Mouse (Mus musculus) ES-Bruce4 (cell line): ENCODE measurements around the gene Ptgfrn.

ENCODE experiments used
- CTCF ChIP-seq: IDR thresholded peaks from one replicate; pipeline ENCODE4 v1.8.1; 2011; ENCODE audit warnings: low read depth, low read length
- POLR2A ChIP-seq: IDR thresholded peaks from one replicate; pipeline ENCODE4 v1.8.1; 2011; ENCODE audit warnings: low read length; ENCODE audit not compliant: insufficient read depth

- no peak for TF ChIP-seq CTCF
- no peak for TF ChIP-seq POLR2A
Measured at GRCm38 (mm10) chr3:101145292-101146046, 35.4 kb upstream of the Ptgfrn start.
